Mouse (Mus musculus): ENCODE results near the gene Dhx8. TPM values are rescaled to one million over a fixed set of nuclear protein-coding genes. Genes with fewer than 3 reads are reported as not detected.

The Dhx8 gene
- polyA plus RNA-seq, 1 experiment: 27.4 TPM

DNA sequence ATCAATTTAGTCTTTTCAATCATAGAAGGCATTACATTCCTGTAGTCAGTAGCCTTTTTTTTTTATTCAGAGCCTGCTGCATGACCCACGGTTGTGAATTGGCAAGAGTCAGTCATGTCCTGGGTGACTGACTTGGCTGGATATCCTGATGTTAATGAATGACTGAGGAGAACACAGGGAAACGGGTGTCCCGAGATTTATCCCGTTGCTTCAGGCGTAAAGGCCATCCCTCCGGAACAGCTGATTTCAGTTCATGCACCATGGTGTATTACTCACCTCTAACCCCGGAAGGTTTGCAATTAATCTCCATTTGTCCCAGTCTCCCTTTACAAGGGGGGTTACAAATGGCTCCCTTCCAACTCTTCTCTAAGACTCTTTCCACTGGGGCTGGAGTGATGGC, 18.7 kb upstream of the Dhx8 start:
- Histone ChIP-seq H3K4me1 (ENCODE audit: control insufficient read depth, insufficient read depth, low read length) (no peaks in the 10 kb centered on the region), H3K27ac (ENCODE audit: insufficient read depth, low read length) (no peak overlapping the region), H3K4me3 (replicated peaks; ENCODE audit: insufficient read depth, low read depth, low read length) (no peak overlapping the region), H3K27me3 (ENCODE audit: control insufficient read depth, insufficient read depth, low read length) (no peaks in the 10 kb centered on the region)
- TF ChIP-seq CTCF (IDR thresholded peaks at IDR 0.05; ENCODE audit: borderline replicate concordance, insufficient read depth, low read depth, low read length): no peak
- TF ChIP-seq POLR2A (IDR thresholded peaks at IDR 0.05; ENCODE audit: borderline replicate concordance, insufficient read depth, low read length): no peak
- no peak for DNase-seq
- WGBS: 40% methylated on average over 7 of the region's 7 CpGs

- Histone ChIP-seq H3K27ac (ENCODE audit: insufficient read depth, low read length) (no peak overlapping the region), H3K27me3 (ENCODE audit: control insufficient read depth, insufficient read depth, low read length) (no peaks in the 10 kb centered on the region), H3K4me3 (replicated peaks; ENCODE audit: insufficient read depth, low read depth, low read length) (no peak overlapping the region), H3K4me1 (ENCODE audit: control insufficient read depth, insufficient read depth, low read length) (no peaks in the 10 kb centered on the region)
- no peak for DNase-seq
- TF ChIP-seq POLR2A (IDR thresholded peaks at IDR 0.05; ENCODE audit: borderline replicate concordance, insufficient read depth, low read length): no peak
- TF ChIP-seq CTCF (IDR thresholded peaks at IDR 0.05; ENCODE audit: borderline replicate concordance, insufficient read depth, low read depth, low read length): no peak
- WGBS: 18% methylated on average over 4 of the region's 4 CpGs
These were observed 14.4 kb upstream of the Dhx8 start for GRCm38 (mm10) chr11:101718324-101718723.

- DNase-seq: no peak
- WGBS: 86% methylated on average over 21 of the region's 21 CpGs
- TF ChIP-seq CTCF (IDR thresholded peaks at IDR 0.05; ENCODE audit: borderline replicate concordance, insufficient read depth, low read depth, low read length) (no peak), POLR2A (IDR thresholded peaks at IDR 0.05; ENCODE audit: borderline replicate concordance, insufficient read depth, low read length) (no peak)
- Histone ChIP-seq H3K4me1 (ENCODE audit: control insufficient read depth, insufficient read depth, low read length) (no peaks in the 10 kb centered on the region), H3K27ac (ENCODE audit: insufficient read depth, low read length) (no peak overlapping the region), H3K4me3 (replicated peaks; ENCODE audit: insufficient read depth, low read depth, low read length) (no peak overlapping the region), H3K27me3 (ENCODE audit: control insufficient read depth, insufficient read depth, low read length) (no peaks in the 10 kb centered on the region)
These were observed 12.7 kb upstream of the Dhx8 start for GRCm38 (mm10) chr11:101719986-101720520.

- H3K4me3 ChIP-seq (replicated peaks; ENCODE audit: insufficient read depth, low read depth, low read length): no peak overlapping the region
- no peak for DNase-seq
- H3K27me3 ChIP-seq (ENCODE audit: control insufficient read depth, insufficient read depth, low read length): no peaks in the 10 kb centered on the region
- no peaks in the 10 kb centered on the region for H3K4me1 ChIP-seq (ENCODE audit: control insufficient read depth, insufficient read depth, low read length)
- WGBS: 76% methylated on average over 8 of the region's 8 CpGs
- TF ChIP-seq CTCF (IDR thresholded peaks at IDR 0.05; ENCODE audit: borderline replicate concordance, insufficient read depth, low read depth, low read length): no peak
- no peak for TF ChIP-seq POLR2A (IDR thresholded peaks at IDR 0.05; ENCODE audit: borderline replicate concordance, insufficient read depth, low read length)
- H3K27ac ChIP-seq (ENCODE audit: insufficient read depth, low read length): no peak overlapping the region
These were observed 7.7 kb upstream of the Dhx8 start for GRCm38 (mm10) chr11:101725043-101725442.

GRCm38 (mm10) chr11:101726765-101727164, 6.0 kb upstream of the Dhx8 start:
- no peak for DNase-seq
- 73% methylated on average over 2 of the region's 2 CpGs for whole genome bisulfite sequencing
- TF ChIP-seq POLR2A (IDR thresholded peaks at IDR 0.05; ENCODE audit: borderline replicate concordance, insufficient read depth, low read length) (no peak), CTCF (IDR thresholded peaks at IDR 0.05; ENCODE audit: borderline replicate concordance, insufficient read depth, low read depth, low read length) (no peak)
- Histone ChIP-seq H3K27me3 (ENCODE audit: control insufficient read depth, insufficient read depth, low read length) (no peaks in the 10 kb centered on the region), H3K4me1 (ENCODE audit: control insufficient read depth, insufficient read depth, low read length) (no peaks in the 10 kb centered on the region), H3K27ac (ENCODE audit: insufficient read depth, low read length) (no peak overlapping the region), H3K4me3 (replicated peaks; ENCODE audit: insufficient read depth, low read depth, low read length) (no peak overlapping the region)

GRCm38 (mm10) chr11:101729308-101729707, 3.4 kb upstream of the Dhx8 start:
- H3K4me1 ChIP-seq (ENCODE audit: control insufficient read depth, insufficient read depth, low read length): no peaks in the 10 kb centered on the region
- no peak overlapping the region for H3K4me3 ChIP-seq (replicated peaks; ENCODE audit: insufficient read depth, low read depth, low read length)
- no peak overlapping the region for H3K27ac ChIP-seq (ENCODE audit: insufficient read depth, low read length)
- no peak for DNase-seq
- WGBS: 81% methylated on average over 3 of the region's 3 CpGs
- no peaks in the 10 kb centered on the region for H3K27me3 ChIP-seq (ENCODE audit: control insufficient read depth, insufficient read depth, low read length)
- TF ChIP-seq CTCF (IDR thresholded peaks at IDR 0.05; ENCODE audit: borderline replicate concordance, insufficient read depth, low read depth, low read length) (no peak), POLR2A (IDR thresholded peaks at IDR 0.05; ENCODE audit: borderline replicate concordance, insufficient read depth, low read length) (no peak)

- peak overlapping the region; percentile 94 for H3K4me3 ChIP-seq (replicated peaks; ENCODE audit: insufficient read depth, low read depth, low read length)
- TF ChIP-seq CTCF (IDR thresholded peaks at IDR 0.05; ENCODE audit: borderline replicate concordance, insufficient read depth, low read depth, low read length) (no peak), POLR2A (IDR thresholded peaks at IDR 0.05; ENCODE audit: borderline replicate concordance, insufficient read depth, low read length) (no peak)
- WGBS: 26% methylated on average over 9 of the region's 9 CpGs
- no peak for DNase-seq
- H3K27ac ChIP-seq (ENCODE audit: insufficient read depth, low read length): no peak overlapping the region
- H3K27me3 ChIP-seq (ENCODE audit: control insufficient read depth, insufficient read depth, low read length): no peaks in the 10 kb centered on the region
- no peaks in the 10 kb centered on the region for H3K4me1 ChIP-seq (ENCODE audit: control insufficient read depth, insufficient read depth, low read length)
These were observed 877 bp downstream of the Dhx8 start for GRCm38 (mm10) chr11:101733596-101733995.

DNA sequence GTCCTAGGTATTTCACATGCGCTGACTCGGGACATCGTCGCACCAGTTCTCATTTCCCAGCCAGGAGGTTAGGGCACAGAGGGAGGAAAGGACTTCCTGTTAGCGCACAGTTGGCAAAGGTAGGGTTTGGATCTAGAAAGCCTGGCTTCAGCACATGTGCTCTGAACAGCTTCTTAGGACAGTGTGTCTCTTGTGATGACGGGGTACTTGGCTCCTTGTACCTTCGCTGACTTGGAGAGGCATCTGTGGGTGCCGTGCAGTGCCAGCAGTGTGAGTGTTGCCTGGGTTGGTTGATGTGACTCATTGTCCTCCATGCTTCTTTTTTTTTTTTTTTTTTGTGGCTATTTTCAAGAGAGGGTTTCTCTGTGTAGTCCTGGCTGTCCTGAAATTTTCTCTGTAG, 23.9 kb downstream of the Dhx8 start:
- TF ChIP-seq CTCF (IDR thresholded peaks at IDR 0.05; ENCODE audit: borderline replicate concordance, insufficient read depth, low read depth, low read length): no peak
- no peak for TF ChIP-seq POLR2A (IDR thresholded peaks at IDR 0.05; ENCODE audit: borderline replicate concordance, insufficient read depth, low read length)
- Histone ChIP-seq H3K4me1 (ENCODE audit: control insufficient read depth, insufficient read depth, low read length) (no peaks in the 10 kb centered on the region), H3K27ac (ENCODE audit: insufficient read depth, low read length) (no peak overlapping the region), H3K4me3 (replicated peaks; ENCODE audit: insufficient read depth, low read depth, low read length) (no peak overlapping the region), H3K27me3 (ENCODE audit: control insufficient read depth, insufficient read depth, low read length) (no peaks in the 10 kb centered on the region)
- 41% methylated on average over 8 of the region's 8 CpGs for WGBS
- DNase-seq: peak in 1 of 2 experiments; percentile 42

All from cerebellum, adult 2 months (tissue).